Mouse (Mus musculus): Measurements from ENCODE around the gene Akt3. TPM values are rescaled to one million over a fixed set of nuclear protein-coding genes. Genes with fewer than 3 reads are reported as not detected.

The Akt3 gene
- polyA plus RNA-seq, 1 experiment = 32.6 TPM

GRCm38 (mm10) chr1:177010041-177010440, 248.0 kb downstream of the Akt3 start:
- TF ChIP-seq POLR2A (IDR thresholded peaks at IDR 0.05; ENCODE audit: borderline replicate concordance, low read depth, low read length) (no peak), CTCF (IDR thresholded peaks at IDR 0.05; ENCODE audit: low read depth, low read length) (no peak)
- H3K27ac ChIP-seq (ENCODE audit: insufficient read depth, low read depth, low read length) = no peak overlapping the region
- no peak overlapping the region for H3K4me3 ChIP-seq (ENCODE audit: insufficient read depth, low read length)
- peaks cover 21% of the 10 kb centered on the region for H3K4me1 ChIP-seq (ENCODE audit: control insufficient read depth, insufficient read depth, low read length)

DNA sequence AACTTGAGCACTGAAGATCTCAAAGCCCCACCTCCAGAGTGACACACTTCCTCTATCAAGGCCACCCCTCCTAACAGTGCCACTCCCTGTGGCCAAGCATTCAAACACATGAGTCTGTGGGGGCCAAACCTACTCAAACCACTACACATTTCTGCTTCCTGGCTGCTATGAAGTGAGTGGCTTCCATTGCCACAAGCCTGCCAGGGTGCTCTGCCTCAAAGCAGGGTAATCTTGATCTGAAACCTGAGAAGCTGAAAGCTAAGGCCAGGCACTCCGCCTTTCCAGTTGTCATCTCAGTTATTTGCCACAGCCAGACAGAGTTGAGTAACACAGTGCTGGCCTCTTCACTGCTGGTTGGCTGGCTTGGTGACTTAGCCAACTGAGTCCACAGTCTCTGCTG, 249.2 kb downstream of the Akt3 start:
- Histone ChIP-seq H3K4me3 (ENCODE audit: insufficient read depth, low read length) (no peak overlapping the region), H3K27ac (ENCODE audit: insufficient read depth, low read depth, low read length) (no peak overlapping the region), H3K4me1 (ENCODE audit: control insufficient read depth, insufficient read depth, low read length) (peaks cover 10% of the 10 kb centered on the region)
- TF ChIP-seq CTCF (IDR thresholded peaks at IDR 0.05; ENCODE audit: low read depth, low read length) (no peak), POLR2A (IDR thresholded peaks at IDR 0.05; ENCODE audit: borderline replicate concordance, low read depth, low read length) (no peak)

GRCm38 (mm10) chr1:177007405-177007804, 250.6 kb downstream of the Akt3 start:
- no peak for TF ChIP-seq CTCF (IDR thresholded peaks at IDR 0.05; ENCODE audit: low read depth, low read length)
- no peak for TF ChIP-seq POLR2A (IDR thresholded peaks at IDR 0.05; ENCODE audit: borderline replicate concordance, low read depth, low read length)
- Histone ChIP-seq H3K4me1 (ENCODE audit: control insufficient read depth, insufficient read depth, low read length) (peaks cover 10% of the 10 kb centered on the region), H3K27ac (ENCODE audit: insufficient read depth, low read depth, low read length) (no peak overlapping the region), H3K4me3 (ENCODE audit: insufficient read depth, low read length) (no peak overlapping the region)

GRCm38 (mm10) chr1:177004041-177004741, 253.8 kb downstream of the Akt3 start:
- peaks cover 5% of the 10 kb centered on the region for H3K4me1 ChIP-seq (ENCODE audit: control insufficient read depth, insufficient read depth, low read length)
- TF ChIP-seq CTCF (IDR thresholded peaks at IDR 0.05; ENCODE audit: low read depth, low read length) = no peak
- no peak for TF ChIP-seq POLR2A (IDR thresholded peaks at IDR 0.05; ENCODE audit: borderline replicate concordance, low read depth, low read length)
- H3K27ac ChIP-seq (ENCODE audit: insufficient read depth, low read depth, low read length) = no peak overlapping the region
- no peak overlapping the region for H3K4me3 ChIP-seq (ENCODE audit: insufficient read depth, low read length)

- Histone ChIP-seq H3K4me1 (ENCODE audit: control insufficient read depth, insufficient read depth, low read length) (peaks cover 5% of the 10 kb centered on the region), H3K4me3 (ENCODE audit: insufficient read depth, low read length) (no peak overlapping the region), H3K27ac (ENCODE audit: insufficient read depth, low read depth, low read length) (no peak overlapping the region)
- TF ChIP-seq POLR2A (IDR thresholded peaks at IDR 0.05; ENCODE audit: borderline replicate concordance, low read depth, low read length) = no peak
- no peak for TF ChIP-seq CTCF (IDR thresholded peaks at IDR 0.05; ENCODE audit: low read depth, low read length)
Observed at GRCm38 (mm10) chr1:177002951-177003350, 255.1 kb downstream of the Akt3 start.

DNA sequence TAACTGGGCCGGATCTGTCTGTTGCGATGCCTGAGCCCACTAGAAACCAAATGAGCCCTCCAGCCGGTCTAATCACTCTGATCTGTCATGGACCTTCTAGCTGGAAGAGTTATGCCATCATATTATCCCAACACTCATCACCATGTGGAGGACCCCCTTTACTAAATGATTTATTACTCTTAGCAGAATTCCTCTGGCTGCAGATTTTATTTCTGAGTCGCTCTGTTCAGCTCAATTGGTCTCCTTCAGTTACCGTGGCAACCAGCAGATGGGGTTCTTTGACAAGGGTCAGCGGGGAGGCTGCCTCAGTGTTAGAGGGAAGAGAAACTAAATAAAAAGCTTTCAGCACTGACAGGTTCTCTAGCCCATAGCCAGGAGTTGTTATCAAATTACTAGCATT, 259.0 kb downstream of the Akt3 start:
- Histone ChIP-seq H3K4me1 (ENCODE audit: control insufficient read depth, insufficient read depth, low read length) (peaks cover 22% of the 10 kb centered on the region), H3K27ac (ENCODE audit: insufficient read depth, low read depth, low read length) (no peak overlapping the region), H3K4me3 (ENCODE audit: insufficient read depth, low read length) (no peak overlapping the region)
- no peak for TF ChIP-seq CTCF (IDR thresholded peaks at IDR 0.05; ENCODE audit: low read depth, low read length)
- TF ChIP-seq POLR2A (IDR thresholded peaks at IDR 0.05; ENCODE audit: borderline replicate concordance, low read depth, low read length) = no peak

- H3K4me1 ChIP-seq (ENCODE audit: control insufficient read depth, insufficient read depth, low read length) = peaks cover 32% of the 10 kb centered on the region
- H3K27ac ChIP-seq (ENCODE audit: insufficient read depth, low read depth, low read length) = no peak overlapping the region
- H3K4me3 ChIP-seq (ENCODE audit: insufficient read depth, low read length) = no peak overlapping the region
- TF ChIP-seq POLR2A (IDR thresholded peaks at IDR 0.05; ENCODE audit: borderline replicate concordance, low read depth, low read length) = no peak
- no peak for TF ChIP-seq CTCF (IDR thresholded peaks at IDR 0.05; ENCODE audit: low read depth, low read length)
Observed at GRCm38 (mm10) chr1:176997711-176998689, 260.0 kb downstream of the Akt3 start.

GRCm38 (mm10) chr1:176997254-176997653, 260.7 kb downstream of the Akt3 start:
- H3K4me3 ChIP-seq (ENCODE audit: insufficient read depth, low read length) = no peak overlapping the region
- TF ChIP-seq CTCF (IDR thresholded peaks at IDR 0.05; ENCODE audit: low read depth, low read length) (no peak), POLR2A (IDR thresholded peaks at IDR 0.05; ENCODE audit: borderline replicate concordance, low read depth, low read length) (no peak)
- H3K4me1 ChIP-seq (ENCODE audit: control insufficient read depth, insufficient read depth, low read length) = peaks cover 32% of the 10 kb centered on the region
- H3K27ac ChIP-seq (ENCODE audit: insufficient read depth, low read depth, low read length) = peak overlapping the region; percentile 59; the same call in 1 of the 2 replicates

GRCm38 (mm10) chr1:176996630-176997201, 261.3 kb downstream of the Akt3 start:
- H3K27ac ChIP-seq (ENCODE audit: insufficient read depth, low read depth, low read length) = peak overlapping the region; percentile 59
- TF ChIP-seq POLR2A (IDR thresholded peaks at IDR 0.05; ENCODE audit: borderline replicate concordance, low read depth, low read length) (no peak), CTCF (IDR thresholded peaks at IDR 0.05; ENCODE audit: low read depth, low read length) (no peak)
- peaks cover 31% of the 10 kb centered on the region for H3K4me1 ChIP-seq (ENCODE audit: control insufficient read depth, insufficient read depth, low read length)
- H3K4me3 ChIP-seq (ENCODE audit: insufficient read depth, low read length) = peak overlapping the region; percentile 45; the same call in 1 of the 2 replicates

Data from bone marrow macrophage, adult 2 months (primary cell).